Comparison of ENCODE assay signal across 15 mouse cellular contexts in genomic region chr2:170329921-170330320, GRCm38 (mm10).
A peak's percentile ranks its signal among the peaks of the same experiment; 100 is the strongest.
DNase-seq lines count a peak whose midpoint lies in the region; ATAC-seq and TF ChIP-seq lines count a peak whose summit lies in the region.
"Had no signal": no experiment of that assay in that cellular context is flagged by ENCODE, and none has a peak within 500 bp of the region (broad histone marks: within the 10 kb centered on the region; RNA-seq: fewer than 3 reads in every experiment).

No protein-coding gene starts in this region.

- no peaks in the 10 kb centered on the region for H3K36me3 ChIP-seq in heart, embryonic 13.5 days
- no peaks in the 10 kb centered on the region for H3K36me3 ChIP-seq in macrophage (ENCODE audit: inconsistent target)
- H3K36me3 ChIP-seq: embryonic facial prominence, embryonic 13.5 days had no signal

- no peak for TF ChIP-seq CTCF in bone marrow, adult 2 months (IDR thresholded peaks at IDR 0.05; ENCODE audit: control insufficient read depth, insufficient read depth, low read length)

- DNase-seq in heart, adult 11 months = peak; percentile 93
- no peak for DNase-seq in heart, postnatal 25 days (ENCODE audit: low spot score)
- no peak for DNase-seq in right cerebral cortex, adult 18-20 months
- DNase-seq in thymus, postnatal 14 days = no peak
- DNase-seq: cerebellum, adult 9-11 months; lung, adult 2 months; right cerebral cortex, postnatal 14 days; thymus, adult 18-20 months had no signal

- no peaks in the 10 kb centered on the region; the same call in 1 of the 2 replicates for H3K27me3 ChIP-seq in heart, embryonic 13.5 days (replicated peaks)
- H3K27me3 ChIP-seq: embryonic facial prominence, embryonic 13.5 days; forebrain, embryonic 13.5 days had no signal

- no peaks in the 10 kb centered on the region for H3K9me3 ChIP-seq in heart, embryonic 13.5 days
- H3K9me3 ChIP-seq: embryonic facial prominence, embryonic 13.5 days; forebrain, embryonic 13.5 days had no signal

- peak overlapping the region; percentile 25 for H3K4me3 ChIP-seq in bone marrow, adult 2 months (replicated peaks; ENCODE audit: control insufficient read depth, low read depth, low read length)
- no peak overlapping the region for H3K4me3 ChIP-seq in heart, embryonic 13.5 days
- H3K4me3 ChIP-seq in macrophage (ENCODE audit: inconsistent target) = no peak overlapping the region
- H3K4me3 ChIP-seq: embryonic facial prominence, embryonic 13.5 days; forebrain, embryonic 13.5 days had no signal

- H3K4me2 ChIP-seq in heart, embryonic 13.5 days = no peak overlapping the region
- H3K4me2 ChIP-seq: embryonic facial prominence, embryonic 13.5 days; forebrain, embryonic 13.5 days had no signal

- H3K79me2 ChIP-seq in macrophage (ENCODE audit: inconsistent target) = no peaks in the 10 kb centered on the region

- no peak overlapping the region for H3K9ac ChIP-seq in heart, embryonic 13.5 days
- H3K9ac ChIP-seq: embryonic facial prominence, embryonic 13.5 days; forebrain, embryonic 13.5 days had no signal

- H3K27ac ChIP-seq in bone marrow, adult 2 months (ENCODE audit: control insufficient read depth, insufficient read depth, low read depth, low read length, poor library complexity) = peak overlapping the region; percentile 64
- H3K27ac ChIP-seq in heart, embryonic 13.5 days (replicated peaks) = peak overlapping the region; percentile 62
- H3K27ac ChIP-seq in macrophage = peak overlapping the region; percentile 62
- H3K27ac ChIP-seq: embryonic facial prominence, embryonic 13.5 days; forebrain, embryonic 13.5 days had no signal

- peaks cover 2% of the 10 kb centered on the region; the same call in 1 of the 2 replicates for H3K4me1 ChIP-seq in bone marrow, adult 2 months (ENCODE audit: control insufficient read depth, insufficient read depth, low read length)
- peaks cover 12% of the 10 kb centered on the region for H3K4me1 ChIP-seq in heart, embryonic 13.5 days
- H3K4me1 ChIP-seq: forebrain, embryonic 13.5 days had no signal

- ATAC-seq in heart, embryonic 13.5 days (ENCODE audit: extremely low read depth, insufficient number of reproducible peaks, low FRiP score, low TSS enrichment) = no peak
- ATAC-seq in erythroid progenitor cell, adult 5-6 weeks (replicated peaks; ENCODE audit: low FRiP score, poor library complexity, severe bottlenecking) = no peak
- ATAC-seq: forebrain, embryonic 13.5 days; midbrain, embryonic 16.5 days had no signal

- 46% methylated on average over 13 of the region's 13 CpGs for WGBS in bone marrow, adult 2 months
- WGBS in heart, embryonic 13.5 days = 67% methylated on average over 13 of the region's 13 CpGs
- 44% methylated on average over 13 of the region's 13 CpGs for WGBS in macrophage (ENCODE audit: missing documents)

- intact Hi-C loops in heart, postnatal 25 days (cut with DNase I) = no loop called here

- no peak for TF ChIP-seq POLR2A in bone marrow, adult 2 months (IDR thresholded peaks at IDR 0.05; ENCODE audit: borderline replicate concordance, control insufficient read depth, low read depth, low read length)
